ENCODE assay signal across 12 mouse cellular contexts in the genomic region with DNA sequence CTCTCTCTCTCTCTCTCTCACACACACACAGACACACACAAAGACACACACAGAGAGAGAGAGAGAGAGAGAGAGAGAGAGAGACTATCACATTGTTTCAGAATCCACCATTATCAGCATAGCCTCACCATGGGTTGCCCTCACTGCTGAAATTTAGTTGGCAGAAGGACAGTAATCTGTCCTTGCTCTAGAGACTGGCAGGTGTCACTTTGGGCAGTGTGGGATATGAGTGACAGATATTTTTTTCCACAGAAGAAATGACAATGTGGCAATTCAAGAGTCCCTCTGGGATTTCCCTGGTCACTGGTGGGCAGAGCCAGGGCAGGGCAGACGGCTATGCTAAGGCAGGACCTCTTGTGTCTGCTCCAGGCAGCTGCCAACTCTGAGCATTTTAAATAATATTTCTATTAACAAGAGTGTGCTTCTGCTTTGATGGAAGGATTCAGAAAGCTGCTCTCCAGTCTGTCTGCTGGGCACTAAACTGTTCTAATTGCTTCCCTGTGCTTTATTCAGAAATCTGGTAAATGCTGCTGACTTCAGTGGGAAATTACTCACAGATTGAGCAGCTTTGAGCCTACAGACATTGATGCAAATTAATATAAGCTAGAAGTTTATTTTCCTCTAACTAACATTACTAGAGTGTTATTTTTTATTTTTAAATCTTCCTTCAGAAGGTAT.
A peak's percentile ranks its signal among the peaks of the same experiment; 100 is the strongest.
DNase-seq lines count a peak whose midpoint lies in the region; ATAC-seq and TF ChIP-seq lines count a peak whose summit lies in the region.
"Had no signal": no experiment of that assay in that cellular context is flagged by ENCODE, and none has a peak within 500 bp of the region (broad histone marks: within the 10 kb centered on the region; RNA-seq: fewer than 3 reads in every experiment).

No protein-coding gene starts in this region.

- peak; percentile 7 for DNase-seq in embryo, embryonic 11 days
- DNase-seq in embryo, embryonic 10.5 days (ENCODE audit: low spot score): no peak
- no peak for DNase-seq in hindbrain, embryonic 14.5 days (ENCODE audit: low spot score)
- DNase-seq in midbrain, postnatal 0 days (ENCODE audit: low spot score): no peak
- no peak for DNase-seq in right cerebral cortex, adult 2 months (ENCODE audit: low spot score in 2 of 2)
- DNase-seq in gastrocnemius, postnatal 36 days: no peak
- DNase-seq: cerebellum, postnatal 25 days; right cerebral cortex, postnatal 14 days had no signal

- no peaks in the 10 kb centered on the region for H3K27me3 ChIP-seq in hindbrain, embryonic 14.5 days (ENCODE audit: control insufficient read depth, insufficient read depth, low read length)
- no peaks in the 10 kb centered on the region for H3K27me3 ChIP-seq in hindbrain, embryonic 13.5 days
- 0 out of 2 replicates have a peak, but pooled peaks cover 7% of the 10 kb centered on the region for H3K27me3 ChIP-seq in forebrain, embryonic 15.5 days
- no peaks in the 10 kb centered on the region for H3K27me3 ChIP-seq in midbrain, postnatal 0 days (ENCODE audit: insufficient read depth, low read length)
- H3K27me3 ChIP-seq: liver, embryonic 12.5 days; neural tube, embryonic 15.5 days had no signal

- H3K9me3 ChIP-seq in hindbrain, embryonic 14.5 days (ENCODE audit: control insufficient read depth, low read length): no peaks in the 10 kb centered on the region
- no peaks in the 10 kb centered on the region for H3K9me3 ChIP-seq in hindbrain, embryonic 13.5 days
- H3K9me3 ChIP-seq in forebrain, embryonic 15.5 days: no peaks in the 10 kb centered on the region
- no peaks in the 10 kb centered on the region for H3K9me3 ChIP-seq in midbrain, postnatal 0 days (ENCODE audit: low read length)
- H3K9me3 ChIP-seq: liver, embryonic 12.5 days; neural tube, embryonic 15.5 days had no signal

- H3K4me2 ChIP-seq in hindbrain, embryonic 14.5 days (replicated peaks): no peak overlapping the region
- H3K4me2 ChIP-seq in hindbrain, embryonic 13.5 days: no peak overlapping the region
- no peak overlapping the region for H3K4me2 ChIP-seq in forebrain, embryonic 15.5 days (replicated peaks)
- H3K4me2 ChIP-seq in midbrain, postnatal 0 days (ENCODE audit: low read depth, low read length, poor library complexity, severe bottlenecking): no peak overlapping the region
- H3K4me2 ChIP-seq: liver, embryonic 12.5 days; neural tube, embryonic 15.5 days had no signal

- no peak overlapping the region for H3K27ac ChIP-seq in hindbrain, embryonic 14.5 days
- H3K27ac ChIP-seq in hindbrain, embryonic 13.5 days: no peak overlapping the region
- H3K27ac ChIP-seq in forebrain, embryonic 15.5 days (replicated peaks): peak overlapping the region; percentile 37; the same call in 1 of the 2 replicates
- no peak overlapping the region for H3K27ac ChIP-seq in midbrain, postnatal 0 days (ENCODE audit: low read depth, low read length)
- H3K27ac ChIP-seq: liver, embryonic 12.5 days; neural tube, embryonic 15.5 days had no signal

- peaks cover 17% of the 10 kb centered on the region for H3K4me1 ChIP-seq in hindbrain, embryonic 14.5 days (replicated peaks; ENCODE audit: control insufficient read depth, insufficient read depth, low read length)
- peaks cover 28% of the 10 kb centered on the region for H3K4me1 ChIP-seq in hindbrain, embryonic 13.5 days (replicated peaks)
- peaks cover 24% of the 10 kb centered on the region for H3K4me1 ChIP-seq in forebrain, embryonic 15.5 days
- H3K4me1 ChIP-seq in midbrain, postnatal 0 days (ENCODE audit: insufficient read depth, low read length): no peaks in the 10 kb centered on the region
- H3K4me1 ChIP-seq: liver, embryonic 12.5 days had no signal

- no peak overlapping the region for H3K9ac ChIP-seq in hindbrain, embryonic 14.5 days
- H3K9ac ChIP-seq in hindbrain, embryonic 13.5 days: no peak overlapping the region
- H3K9ac ChIP-seq in forebrain, embryonic 15.5 days (replicated peaks): no peak overlapping the region
- no peak overlapping the region for H3K9ac ChIP-seq in midbrain, postnatal 0 days (replicated peaks; ENCODE audit: low read length, poor library complexity, severe bottlenecking)
- H3K9ac ChIP-seq: liver, embryonic 12.5 days; neural tube, embryonic 15.5 days had no signal

- TF ChIP-seq CTCF in midbrain, postnatal 0 days (IDR thresholded peaks at IDR 0.05): no peak

- H3K4me3 ChIP-seq in hindbrain, embryonic 14.5 days (replicated peaks; ENCODE audit: low read length): no peak overlapping the region
- no peak overlapping the region for H3K4me3 ChIP-seq in hindbrain, embryonic 13.5 days
- no peak overlapping the region for H3K4me3 ChIP-seq in forebrain, embryonic 15.5 days
- H3K4me3 ChIP-seq in midbrain, postnatal 0 days (ENCODE audit: low read depth, low read length): no peak overlapping the region
- H3K4me3 ChIP-seq: liver, embryonic 12.5 days; neural tube, embryonic 15.5 days had no signal

- ATAC-seq in hindbrain, embryonic 14.5 days (ENCODE audit: low FRiP score): 0 out of 2 replicates have a peak, but pooled peaks have one; percentile 18
- ATAC-seq in hindbrain, embryonic 13.5 days (ENCODE audit: low FRiP score): no peak
- peak; percentile 45; the same call in 1 of the 2 replicates for ATAC-seq in forebrain, embryonic 15.5 days (replicated peaks)
- 0 out of 2 replicates have a peak, but pooled peaks have one; percentile 15 for ATAC-seq in midbrain, postnatal 0 days (ENCODE audit: low FRiP score)
- ATAC-seq: liver, embryonic 12.5 days had no signal

- no peaks in the 10 kb centered on the region for H3K36me3 ChIP-seq in hindbrain, embryonic 14.5 days (replicated peaks; ENCODE audit: control insufficient read depth, insufficient read depth)
- H3K36me3 ChIP-seq in hindbrain, embryonic 13.5 days: no peaks in the 10 kb centered on the region
- no peaks in the 10 kb centered on the region for H3K36me3 ChIP-seq in forebrain, embryonic 15.5 days
- H3K36me3 ChIP-seq in midbrain, postnatal 0 days (ENCODE audit: insufficient read depth, low read length): no peaks in the 10 kb centered on the region
- H3K36me3 ChIP-seq: liver, embryonic 12.5 days; neural tube, embryonic 15.5 days had no signal

- WGBS in hindbrain, embryonic 14.5 days: 5% methylated on average over 1 of the region's 1 CpGs
- 23% methylated on average over 1 of the region's 1 CpGs for WGBS in hindbrain, embryonic 13.5 days
- WGBS in forebrain, embryonic 15.5 days: 30% methylated on average over 1 of the region's 1 CpGs
- 33% methylated on average over 1 of the region's 1 CpGs for WGBS in midbrain, postnatal 0 days

- intact Hi-C loops in gastrocnemius, postnatal 36 days (cut with DNase I): no loop called here
